Mouse (Mus musculus): ENCODE measurements at regions not wholly inside any gene's neighbourhood (a gene's known extent, or its start where the extent isn't known, plus 50 kb on each side); places are given as distances from the start of the nearest gene placed in this dataset.
A peak's percentile ranks its signal among the peaks of the same experiment; 100 is the strongest.

DNA sequence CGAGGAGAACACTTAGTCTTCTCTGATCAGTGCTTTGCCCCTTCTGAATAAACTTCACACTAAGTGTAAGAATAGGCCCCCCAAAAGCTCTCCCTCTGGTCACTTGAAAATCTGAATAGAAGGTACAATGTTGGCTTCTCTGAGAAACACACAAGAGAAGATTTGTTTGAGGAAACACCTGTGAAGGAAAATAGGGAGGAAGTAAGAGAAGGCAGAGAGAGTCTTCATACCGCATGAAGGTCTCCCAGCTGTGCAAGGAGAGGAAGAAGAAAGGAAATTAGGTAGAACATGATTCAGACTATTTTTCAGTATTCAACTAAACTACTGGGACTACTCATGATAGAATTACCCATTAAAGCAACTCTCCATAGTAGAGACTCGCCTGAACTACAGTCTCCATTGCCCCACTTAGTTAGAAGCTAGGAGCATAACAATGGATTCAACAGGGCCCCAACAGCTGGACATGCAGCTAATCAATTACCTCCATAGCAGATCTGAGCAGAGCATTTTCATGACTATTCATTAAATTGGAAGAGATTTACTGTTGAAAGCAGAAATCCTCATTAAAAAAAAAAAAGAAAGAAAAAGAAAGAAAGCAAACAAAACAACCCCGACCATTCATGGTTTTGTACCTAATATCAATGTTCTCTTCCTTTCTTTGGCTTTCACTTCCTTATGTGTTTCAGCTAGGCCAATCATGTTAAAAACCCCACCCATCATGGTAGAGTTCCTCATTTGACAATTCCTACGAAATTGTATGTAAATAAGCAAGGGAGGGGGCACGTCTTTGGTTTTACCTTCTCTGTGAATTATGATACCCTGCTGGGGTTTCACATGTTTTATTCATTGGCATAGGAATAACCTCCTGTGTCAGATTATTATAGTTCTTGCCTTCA is 1428.3 kb upstream of the A1bg start:
- no peak for DNase-seq (ENCODE audit: low spot score)

- no peak for DNase-seq (ENCODE audit: low spot score)
Measured at GRCm38 (mm10) chr15:62349981-62350380, 1427.2 kb upstream of the A1bg start.

DNA sequence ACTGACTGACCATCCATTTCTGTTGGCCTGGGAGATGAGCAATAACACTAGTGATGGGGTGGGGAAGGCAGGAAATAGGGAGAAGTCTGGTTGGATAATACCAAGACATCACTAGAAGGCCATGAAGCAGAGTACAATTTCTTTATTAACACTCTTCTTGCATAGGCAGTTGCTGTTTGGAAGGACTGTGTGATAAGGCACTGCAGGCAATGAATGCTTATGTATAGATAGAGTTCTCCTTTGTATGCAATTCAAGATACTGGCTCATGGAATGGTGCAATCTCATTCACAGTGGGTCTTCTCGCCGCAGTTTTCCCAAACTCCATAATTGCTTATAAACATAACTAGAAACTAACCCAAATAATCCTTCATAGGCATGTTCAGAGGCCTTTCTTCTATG is 1426.1 kb upstream of the A1bg start:
- DNase-seq (ENCODE audit: low spot score), result no peak

GRCm38 (mm10) chr15:62347697-62348096 is 1424.9 kb upstream of the A1bg start:
- DNase-seq (ENCODE audit: low spot score), result no peak

DNA sequence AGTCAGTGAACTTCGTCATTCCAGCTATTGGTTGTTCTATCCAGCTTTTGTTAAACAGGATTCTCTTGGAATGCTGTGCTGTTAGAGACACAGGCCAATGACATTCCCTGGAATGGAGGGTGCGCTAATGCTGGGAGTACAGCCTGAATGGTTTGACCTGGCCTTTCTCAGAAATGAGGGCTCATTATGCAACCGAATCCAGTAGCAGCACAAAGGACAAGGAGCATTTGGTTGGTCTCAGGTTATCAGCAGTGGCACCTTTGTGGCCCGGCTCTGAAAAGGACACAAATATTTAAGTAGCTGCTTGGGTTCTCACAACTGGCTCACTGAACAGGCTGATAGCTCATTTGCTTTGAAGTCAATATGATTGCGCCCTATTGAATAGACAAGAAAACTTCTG is 1423.1 kb upstream of the A1bg start:
- no peak for DNase-seq (ENCODE audit: low spot score)

DNA sequence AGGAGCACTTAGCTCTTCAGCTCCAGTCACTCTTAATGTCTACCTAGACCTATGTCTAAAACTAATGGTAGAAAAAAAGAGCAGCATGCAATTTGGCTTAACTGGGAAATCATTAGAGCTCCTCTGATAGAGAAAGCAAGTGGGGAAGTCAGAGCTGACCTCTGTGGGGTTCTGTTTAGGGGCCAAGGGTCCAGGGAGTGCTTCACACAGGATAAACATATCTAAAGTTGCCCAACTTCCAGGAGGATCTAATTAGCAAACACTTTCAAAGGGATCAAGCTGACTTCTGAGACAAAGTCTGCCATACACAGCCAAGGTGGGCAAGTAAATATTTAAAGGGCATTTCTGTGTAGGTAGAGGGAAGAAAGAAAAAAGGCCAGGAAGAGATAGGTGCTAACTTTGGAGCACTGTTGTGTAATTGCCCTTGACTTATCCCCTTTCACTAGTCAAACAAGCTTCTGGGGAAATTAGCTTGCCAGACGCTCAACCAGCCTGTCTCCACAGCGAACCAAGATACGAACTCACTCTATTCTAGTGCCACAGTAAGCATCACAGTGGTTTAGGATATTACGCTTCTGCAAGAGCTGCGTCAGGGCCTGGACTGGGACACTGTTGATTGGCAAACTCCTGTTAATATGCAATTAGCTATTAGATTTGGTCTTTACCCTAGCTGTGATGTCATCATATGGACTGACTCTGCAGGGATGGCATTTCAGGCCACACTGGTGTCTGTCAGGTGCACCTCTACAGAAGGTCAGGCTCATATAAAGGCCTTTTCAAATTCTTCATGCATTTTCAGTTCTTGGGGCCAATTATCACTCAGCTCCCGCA is 1413.9 kb upstream of the A1bg start:
- DNase-seq (ENCODE audit: low spot score), result no peak

- peak; percentile 34 for DNase-seq (ENCODE audit: low spot score)
Measured at GRCm38 (mm10) chr15:62334256-62335009, 1411.6 kb upstream of the A1bg start.

DNA sequence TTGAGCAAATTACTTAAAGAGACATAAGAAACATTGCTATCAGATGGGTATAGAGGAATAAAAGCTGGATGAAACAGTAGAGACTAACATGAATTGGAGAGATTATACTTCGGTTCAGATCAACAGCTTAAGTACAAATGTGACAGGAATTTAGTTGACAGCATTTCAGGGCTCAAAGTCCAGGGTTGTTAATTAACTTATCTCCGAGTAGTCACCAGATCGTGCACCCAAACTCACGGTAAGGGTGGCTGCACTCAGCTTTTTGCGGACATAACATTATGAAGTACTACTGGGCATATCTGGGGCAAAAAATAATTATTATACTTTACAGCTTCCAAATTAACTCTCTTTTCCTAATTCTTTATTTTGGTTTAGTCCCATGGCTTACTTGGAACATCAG is 1409.3 kb upstream of the A1bg start:
- no peak for DNase-seq (ENCODE audit: low spot score)

- no peak for DNase-seq (ENCODE audit: low spot score)
Measured at GRCm38 (mm10) chr15:62331138-62331800, 1408.5 kb upstream of the A1bg start.

- DNase-seq (ENCODE audit: low spot score), result peak; percentile 4
Measured at GRCm38 (mm10) chr15:62328920-62329319, 1406.1 kb upstream of the A1bg start.

GRCm38 (mm10) chr15:62328305-62328881 is 1405.6 kb upstream of the A1bg start:
- peak; percentile 73 for DNase-seq (ENCODE audit: low spot score)

GRCm38 (mm10) chr15:62327481-62327880 is 1404.7 kb upstream of the A1bg start:
- DNase-seq (ENCODE audit: low spot score), result no peak

DNA sequence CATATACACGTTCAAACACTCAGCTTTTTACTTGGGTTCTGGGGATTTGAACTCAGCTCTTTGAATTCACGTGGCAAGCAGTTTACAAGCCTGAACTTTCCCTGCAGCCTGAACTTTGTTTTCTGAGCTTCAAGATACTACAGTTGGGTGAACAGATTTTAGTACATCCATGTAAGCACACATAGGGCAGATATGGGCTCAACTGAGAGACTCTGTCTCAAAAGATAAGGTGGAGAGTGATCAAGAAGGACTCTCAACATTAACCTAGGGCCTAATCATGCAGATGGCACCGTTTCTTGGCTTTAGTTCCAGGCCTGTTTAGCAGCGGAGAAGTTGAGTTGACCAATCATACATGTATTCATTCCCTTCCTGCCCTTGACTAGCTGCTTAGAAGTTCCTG is 1403.7 kb upstream of the A1bg start:
- DNase-seq (ENCODE audit: low spot score), result no peak

DNA sequence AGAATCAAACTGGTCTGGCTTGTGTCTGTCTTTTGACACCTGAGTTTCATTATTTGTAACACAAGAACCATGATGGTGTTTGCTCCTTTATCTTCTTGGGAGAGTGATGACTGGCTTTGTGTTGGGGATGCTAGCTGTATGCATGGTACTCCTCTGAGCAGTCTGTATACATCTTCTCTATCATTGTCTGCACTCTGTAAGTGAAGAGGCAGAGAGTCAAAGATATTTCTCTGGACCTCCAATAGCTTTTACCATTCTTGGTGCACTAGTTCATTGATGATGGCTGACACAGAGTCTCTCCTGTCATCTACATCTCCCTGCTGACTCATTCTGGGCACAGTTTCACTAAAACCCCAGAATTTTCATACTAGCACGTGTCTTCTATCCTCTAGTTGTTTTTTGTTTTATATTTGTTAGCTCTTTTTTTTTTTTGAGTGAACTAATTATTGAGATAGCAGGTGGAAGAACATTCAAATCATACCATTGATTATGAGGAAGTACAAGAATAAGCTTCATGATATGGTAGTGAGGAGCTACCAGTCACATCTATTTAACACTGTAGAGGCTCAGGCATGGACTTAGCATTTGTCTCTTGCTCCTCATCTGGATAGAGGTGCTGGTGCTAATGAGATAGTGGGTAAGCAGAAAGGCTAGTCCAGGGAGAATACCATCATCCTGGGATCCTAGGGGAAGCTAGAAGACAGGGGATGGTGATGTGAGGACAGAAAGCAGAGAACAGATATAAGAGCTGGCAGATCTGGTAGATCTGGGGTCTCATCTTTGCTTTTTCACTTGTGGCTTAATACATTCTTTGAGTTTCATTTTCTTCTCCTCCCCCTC is 1402.9 kb upstream of the A1bg start:
- DNase-seq (ENCODE audit: low spot score), result no peak

GRCm38 (mm10) chr15:62320966-62321365 is 1398.2 kb upstream of the A1bg start:
- DNase-seq (ENCODE audit: low spot score), result no peak

- no peak for DNase-seq (ENCODE audit: low spot score)
Measured at GRCm38 (mm10) chr15:62314449-62314848, 1391.6 kb upstream of the A1bg start.

- peak; percentile 62 for DNase-seq (ENCODE audit: low spot score)
Measured at GRCm38 (mm10) chr15:62302233-62302632, 1379.4 kb upstream of the A1bg start.

DNA sequence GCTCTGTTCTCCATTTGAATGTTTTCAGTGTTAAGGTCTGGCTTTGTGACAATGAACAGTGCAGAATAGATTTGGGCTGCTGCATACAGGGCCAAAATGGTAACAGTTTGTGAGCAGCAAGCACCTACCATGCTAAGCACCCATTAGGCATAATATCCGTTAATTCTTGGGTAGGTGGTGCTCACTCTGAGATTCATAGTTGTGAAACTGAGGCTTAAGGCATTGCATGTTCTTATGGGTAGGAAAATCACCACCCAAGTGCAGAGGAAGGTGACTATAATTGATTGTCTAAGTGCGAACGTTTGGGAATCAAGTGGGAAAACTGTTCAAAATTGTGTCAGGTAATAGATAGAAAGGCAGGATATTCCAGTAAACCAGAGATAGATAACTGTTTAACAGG is 1378.8 kb upstream of the A1bg start:
- DNase-seq (ENCODE audit: low spot score), result no peak

GRCm38 (mm10) chr15:62297138-62297537 is 1374.3 kb upstream of the A1bg start:
- DNase-seq (ENCODE audit: low spot score), result no peak

All from gastrocnemius, adult 18-20 months (tissue).